Mouse (Mus musculus): ENCODE results near the gene Mtg1. TPM values are rescaled to one million over a fixed set of nuclear protein-coding genes. Genes with fewer than 3 reads are reported as not detected.

Gene Mtg1
- polyA plus RNA-seq, 2 experiments from 2014 or later = 27.7 to 34.1 TPM

DNA sequence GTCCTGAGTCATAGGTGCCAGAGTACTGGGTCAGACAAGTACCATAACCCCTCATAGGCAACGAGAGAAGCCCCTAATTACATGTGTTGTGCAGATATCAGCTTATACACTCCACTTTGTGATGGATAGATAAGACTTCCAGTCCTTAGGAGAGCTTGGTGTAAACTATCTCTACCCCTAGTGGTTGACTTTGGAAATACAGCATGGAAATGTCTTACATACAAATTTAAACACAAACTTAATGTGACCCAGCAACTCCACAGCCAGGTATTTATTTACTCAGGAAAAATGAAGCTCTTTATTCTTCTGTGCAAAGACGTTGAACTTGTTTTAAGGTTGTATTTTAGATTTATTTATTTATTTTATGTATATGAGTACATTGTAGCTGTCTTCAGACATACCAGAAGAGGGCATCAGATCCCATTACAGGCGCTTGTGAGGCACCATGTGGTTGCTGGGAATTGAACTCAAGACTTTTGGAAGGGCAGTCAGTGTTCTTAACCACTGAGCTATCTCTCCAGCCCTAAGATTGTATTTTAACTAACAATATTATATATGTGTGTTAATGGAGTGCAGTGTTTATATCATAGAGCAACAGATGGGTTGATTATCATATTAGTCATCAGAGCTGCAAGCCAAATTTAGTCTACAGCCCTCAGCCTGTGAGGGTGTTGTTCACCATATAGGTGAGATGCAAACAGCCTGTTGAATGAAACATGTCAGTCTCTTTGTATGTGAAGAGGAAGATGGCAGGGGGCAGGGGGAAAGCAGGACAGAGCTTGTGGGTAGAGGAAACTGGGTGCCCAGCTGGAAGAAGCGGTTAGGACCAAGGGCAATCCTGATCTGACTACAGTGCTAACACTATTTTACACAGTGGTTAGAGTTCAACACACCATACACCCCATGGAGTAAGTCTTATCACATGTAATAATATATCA, 51.3 kb downstream of the Mtg1 start:
- ATAC-seq = no peak

DNA sequence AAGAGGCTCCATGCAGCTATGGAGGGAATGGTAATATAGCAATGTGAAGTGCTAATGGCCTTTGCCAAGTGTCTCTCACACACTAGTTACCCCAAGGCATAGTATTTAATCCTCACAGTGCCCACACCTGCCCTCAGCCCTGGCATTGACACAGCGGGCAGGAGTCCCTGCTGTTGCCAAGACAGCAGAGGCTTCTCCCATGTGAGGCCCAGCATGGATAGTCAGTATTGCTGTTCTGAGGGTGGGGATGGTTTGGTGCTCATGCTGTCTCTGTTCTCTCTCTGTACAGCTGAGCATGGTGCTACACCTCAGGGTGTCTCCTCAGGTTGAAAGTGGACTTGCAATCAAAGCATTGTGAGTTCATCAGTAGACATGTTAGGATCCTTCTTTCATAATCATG, 53.1 kb downstream of the Mtg1 start:
- ATAC-seq = no peak

DNA sequence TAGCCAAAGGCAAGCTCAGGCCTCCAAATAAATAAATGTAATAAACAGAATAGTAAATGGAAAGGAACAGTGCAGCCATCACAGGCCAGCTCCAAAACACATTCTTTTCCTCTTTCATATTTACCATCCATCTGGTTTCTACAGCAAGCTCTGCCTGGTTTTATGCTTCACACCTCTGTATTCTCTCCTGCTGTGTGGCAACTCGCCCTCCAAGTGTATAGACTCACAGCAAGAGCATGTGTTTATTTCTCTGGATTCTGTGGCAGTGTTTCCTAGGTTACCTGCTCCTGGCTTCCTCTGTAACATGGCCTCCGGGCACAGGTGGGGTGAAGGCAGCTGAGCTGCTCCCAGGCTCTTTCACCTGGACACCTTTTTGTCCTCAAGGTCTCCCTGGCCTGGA, 55.1 kb downstream of the Mtg1 start:
- ATAC-seq = no peak

DNA sequence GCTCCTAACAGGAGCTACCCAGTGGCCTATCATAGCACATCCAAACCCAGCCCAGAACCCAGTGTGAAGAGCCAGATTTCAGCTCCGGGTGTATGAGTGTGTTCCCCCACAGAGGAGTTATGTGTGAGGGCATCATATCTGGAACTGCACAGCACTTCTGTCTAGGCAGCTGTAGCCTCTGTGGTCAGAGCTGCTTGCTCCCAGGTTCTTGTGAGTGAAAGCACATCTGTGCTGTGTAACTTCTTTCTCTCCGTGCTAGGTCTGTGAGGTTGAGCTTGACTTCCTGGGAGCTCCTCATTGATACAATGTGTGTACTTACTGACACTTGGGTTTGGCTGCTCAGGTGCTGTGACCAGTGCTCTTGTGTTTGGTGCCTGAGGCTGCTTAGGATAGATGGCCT, 55.5 kb downstream of the Mtg1 start:
- ATAC-seq = no peak

DNA sequence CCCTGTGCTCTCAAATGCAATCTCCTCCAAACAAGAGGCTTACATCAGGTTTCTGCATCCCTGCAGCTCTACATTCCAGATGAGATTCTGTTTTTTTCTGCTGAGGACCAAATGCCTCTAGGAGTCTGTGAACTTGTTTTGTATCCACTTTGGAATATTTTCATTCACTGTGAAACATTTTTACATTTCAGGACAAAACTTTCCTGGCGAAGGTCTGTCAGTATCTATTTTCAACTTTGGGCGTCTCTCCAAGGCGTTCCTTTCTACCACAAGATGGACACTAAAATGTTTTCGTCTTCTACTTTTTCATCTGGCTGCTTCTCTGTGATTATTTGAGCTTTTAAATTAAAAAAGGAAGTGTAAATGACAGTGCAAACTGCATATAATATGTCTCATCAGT, 56.7 kb downstream of the Mtg1 start:
- no peak for ATAC-seq

DNA sequence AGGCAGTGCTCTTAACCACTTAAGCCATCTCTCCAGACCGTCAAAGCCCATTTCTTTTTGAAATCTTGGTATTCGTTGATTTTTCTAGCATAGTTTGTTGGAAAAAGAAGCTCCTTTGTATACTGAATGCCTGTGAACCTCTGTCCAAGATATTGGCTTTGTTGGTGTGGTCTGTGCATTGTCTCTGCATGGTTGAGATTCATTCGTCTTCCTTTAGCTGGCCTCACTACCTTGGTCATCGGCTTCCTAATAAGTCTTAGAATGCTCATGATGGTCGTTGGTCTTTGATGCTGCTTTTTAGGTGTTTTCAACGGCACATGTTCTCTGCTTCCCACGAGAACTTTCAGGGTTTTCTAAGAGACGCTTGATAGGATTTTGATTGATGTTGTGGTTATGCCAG, 58.6 kb downstream of the Mtg1 start:
- ATAC-seq = no peak

Other genes with a start within 250 kb of the Mtg1 start
- under 1 TPM; 0.12 to 0.22 TPM for gene Kndc1, start 242.9 kb upstream of the Mtg1 start, polyA plus RNA-seq (2017; shearing (Covaris generic))
- gene Utf1, start 193.8 kb upstream of the Mtg1 start, polyA plus RNA-seq (2017; shearing (Covaris generic)) = 1 to 10 TPM in 1 of 2 experiments, under 1 TPM in 1; 0.90 to 2.2 TPM
- gene 6430531B16Rik, start 158.8 kb upstream of the Mtg1 start, polyA plus RNA-seq (2017; shearing (Covaris generic)) = 1 to 10 TPM in 1 of 2 experiments, not detected in 1; 1.2 TPM
- 1 to 10 TPM; 9.6 to 9.9 TPM for gene Adam8, start 145.0 kb upstream of the Mtg1 start, polyA plus RNA-seq (2017; shearing (Covaris generic))
- gene Zfp511, start 101.2 kb upstream of the Mtg1 start, polyA plus RNA-seq (2017; shearing (Covaris generic)) = 10 to 100 TPM; 26.7 to 26.8 TPM
- gene Tubgcp2, start 100.9 kb upstream of the Mtg1 start, polyA plus RNA-seq (2017; shearing (Covaris generic)) = 10 to 100 TPM; 22.2 to 23.0 TPM
- gene Msx3, start 88.5 kb upstream of the Mtg1 start, polyA plus RNA-seq (2017; shearing (Covaris generic)) = not detected
- not detected for gene Caly, start 55.0 kb upstream of the Mtg1 start, polyA plus RNA-seq (2017; shearing (Covaris generic))
- gene Prap1, start 44.2 kb upstream of the Mtg1 start, polyA plus RNA-seq (2017; shearing (Covaris generic)) = not detected
- 10 to 100 TPM in 1 of 2 experiments, 1 to 10 TPM in 1; 9.9 to 11.0 TPM for gene Fuom, start 35.1 kb upstream of the Mtg1 start, polyA plus RNA-seq (2017; shearing (Covaris generic))
- 1 to 10 TPM; 3.8 to 4.7 TPM for gene Paox, start 21.8 kb upstream of the Mtg1 start, polyA plus RNA-seq (2017; shearing (Covaris generic))
- gene Echs1, start 21.1 kb upstream of the Mtg1 start, polyA plus RNA-seq (2017; shearing (Covaris generic)) = 10 to 100 TPM; 73.1 to 79.4 TPM
- not detected for gene Sprn, start 17.3 kb downstream of the Mtg1 start, polyA plus RNA-seq (2017; shearing (Covaris generic))
- not detected for gene Olfr522, start 27.2 kb downstream of the Mtg1 start, polyA plus RNA-seq (2017; shearing (Covaris generic))
- not detected for gene Olfr523, start 35.7 kb downstream of the Mtg1 start, polyA plus RNA-seq (2017; shearing (Covaris generic))
- under 1 TPM in 1 of 2 experiments, not detected in 1; 0.17 TPM for gene Olfr524, start 68.4 kb downstream of the Mtg1 start, polyA plus RNA-seq (2017; shearing (Covaris generic))
- gene Cd163l1, start 80.7 kb downstream of the Mtg1 start, polyA plus RNA-seq (2017; shearing (Covaris generic)) = under 1 TPM in 1 of 2 experiments, not detected in 1; 0.15 TPM
- gene 5830411N06Rik, start 109.7 kb downstream of the Mtg1 start, polyA plus RNA-seq (2017; shearing (Covaris generic)) = 1 to 10 TPM in 1 of 2 experiments, under 1 TPM in 1; 0.82 to 2.5 TPM
- gene Olfr525, start 183.3 kb downstream of the Mtg1 start, polyA plus RNA-seq (2017; shearing (Covaris generic)) = under 1 TPM; 0.09 to 0.28 TPM
- under 1 TPM in 1 of 2 experiments, not detected in 1; 0.45 TPM for gene Olfr527, start 196.5 kb downstream of the Mtg1 start, polyA plus RNA-seq (2017; shearing (Covaris generic))
- 1 to 10 TPM in 1 of 2 experiments, not detected in 1; 1.3 TPM for gene Olfr60, start 224.1 kb downstream of the Mtg1 start, polyA plus RNA-seq (2017; shearing (Covaris generic))
- not detected for gene Olfr530, start 238.8 kb downstream of the Mtg1 start, polyA plus RNA-seq (2017; shearing (Covaris generic))

Measured in activated CD4-positive, CD25-positive, alpha-beta regulatory T cell, adult 4 months (primary cell).